Mouse (Mus musculus): ENCODE results near the gene Tspan8.
A peak's percentile ranks its signal among the peaks of the same experiment; 100 is the strongest.
"Not testable (repeated sequence)": the region's sequence is repeated elsewhere in the genome, so short reads cannot be mapped to it uniquely, and the experiment has no call there.

Gene Tspan8

GRCm38 (mm10) chr10:115816511-115816910, at the start of gene Tspan8:
Tspan8 (plus strand) TSS chr10:115816832.
- no peak for DNase-seq (ENCODE audit: low spot score in 2 of 2)

GRCm38 (mm10) chr10:115770032-115770431, 46.6 kb upstream of the Tspan8 start:
- DNase-seq (ENCODE audit: low spot score in 2 of 2) = no peak

GRCm38 (mm10) chr10:115774451-115774850, 42.2 kb upstream of the Tspan8 start:
- DNase-seq (ENCODE audit: low spot score in 2 of 2) = no peak

- DNase-seq (ENCODE audit: low spot score in 2 of 2) = no peak
These were observed 40.4 kb upstream of the Tspan8 start for GRCm38 (mm10) chr10:115775945-115776905.

GRCm38 (mm10) chr10:115777366-115777765, 39.3 kb upstream of the Tspan8 start:
- DNase-seq (ENCODE audit: low spot score in 2 of 2) = no peak

- no peak for DNase-seq (ENCODE audit: low spot score in 2 of 2)
These were observed 38.0 kb upstream of the Tspan8 start for GRCm38 (mm10) chr10:115778624-115779023.

GRCm38 (mm10) chr10:115780239-115781016, 36.2 kb upstream of the Tspan8 start:
- DNase-seq (ENCODE audit: low spot score in 2 of 2) = no peak

GRCm38 (mm10) chr10:115783232-115783631, 33.4 kb upstream of the Tspan8 start:
- DNase-seq (ENCODE audit: low spot score in 2 of 2) = no peak

- no peak for DNase-seq (ENCODE audit: low spot score in 2 of 2)
These were observed 25.8 kb upstream of the Tspan8 start for GRCm38 (mm10) chr10:115790788-115791187.

GRCm38 (mm10) chr10:115796072-115796788, 20.4 kb upstream of the Tspan8 start:
- no peak for DNase-seq (ENCODE audit: low spot score in 2 of 2)

GRCm38 (mm10) chr10:115801464-115801863, 15.2 kb upstream of the Tspan8 start:
- no peak for DNase-seq (ENCODE audit: low spot score in 2 of 2)

GRCm38 (mm10) chr10:115803013-115803412, 13.6 kb upstream of the Tspan8 start:
- DNase-seq (ENCODE audit: low spot score in 2 of 2) = not testable (repeated sequence)

- DNase-seq (ENCODE audit: low spot score in 2 of 2) = no peak
These were observed 12.9 kb upstream of the Tspan8 start for GRCm38 (mm10) chr10:115803765-115804164.

GRCm38 (mm10) chr10:115805987-115806386, 10.6 kb upstream of the Tspan8 start:
- no peak for DNase-seq (ENCODE audit: low spot score in 2 of 2)

- DNase-seq (ENCODE audit: low spot score in 2 of 2) = no peak
These were observed 7.5 kb upstream of the Tspan8 start for GRCm38 (mm10) chr10:115809169-115809568.

GRCm38 (mm10) chr10:115811519-115811918, 5.1 kb upstream of the Tspan8 start:
- no peak for DNase-seq (ENCODE audit: low spot score in 2 of 2)

- DNase-seq (ENCODE audit: low spot score in 2 of 2) = no peak
These were observed 1.8 kb upstream of the Tspan8 start for GRCm38 (mm10) chr10:115814878-115815277.

GRCm38 (mm10) chr10:115817056-115817724, 558 bp downstream of the Tspan8 start:
- peak; percentile 43 to 53 for DNase-seq (ENCODE audit: low spot score in 2 of 2)

GRCm38 (mm10) chr10:115825289-115825688, 8.7 kb downstream of the Tspan8 start:
- no peak for DNase-seq (ENCODE audit: low spot score in 2 of 2)

- DNase-seq (ENCODE audit: low spot score in 2 of 2) = no peak
These were observed 12.2 kb downstream of the Tspan8 start for GRCm38 (mm10) chr10:115828872-115829271.

GRCm38 (mm10) chr10:115829696-115830095, 13.1 kb downstream of the Tspan8 start:
- DNase-seq (ENCODE audit: low spot score in 2 of 2) = no peak

All from spleen, postnatal 14 days (tissue).